Mouse (Mus musculus): ENCODE measurements around the gene 0610037L13Rik.

DNA sequence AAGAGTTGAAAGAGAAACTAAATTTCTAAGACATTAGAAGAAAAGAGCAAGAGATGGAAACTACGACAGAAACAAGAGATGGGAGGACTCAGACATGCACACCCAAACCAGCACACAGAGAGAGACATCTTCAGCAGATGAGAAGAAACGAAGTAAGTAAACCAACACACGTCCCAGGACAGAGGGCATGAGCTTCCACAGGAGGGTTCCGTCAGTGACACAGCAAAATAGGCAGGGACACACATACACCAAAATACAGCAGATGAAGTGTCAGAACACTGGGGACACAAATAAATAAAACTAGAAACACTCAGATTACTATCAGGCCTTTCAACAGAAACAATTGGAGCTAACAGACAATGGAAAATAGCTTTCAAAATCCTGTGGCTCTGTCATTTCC lies 20.4 kb downstream of the 0610037L13Rik start:
- TF ChIP-seq GATA1 (IDR thresholded peaks at IDR 0.05; ENCODE audit: borderline replicate concordance, low read length), result no peak
- TF ChIP-seq FLI1 (IDR thresholded peaks at IDR 0.05; ENCODE audit: low read length), result no peak

All from megakaryocyte, embryonic 14.5 days (primary cell).